Mouse (Mus musculus) bone marrow macrophage, adult 2 months (primary cell): Measurements from ENCODE around the gene Gm49325.

ENCODE experiments used
- CTCF ChIP-seq: IDR thresholded peaks from 2 replicates; pipeline ENCODE4 v1.5.1; 2012; ENCODE audit warnings: low read depth, mild to moderate bottlenecking, low read length, moderate library complexity
- POLR2A ChIP-seq: IDR thresholded peaks from 2 replicates; pipeline ENCODE4 v1.6.1; 2012; ENCODE audit warnings: mild to moderate bottlenecking, low read depth, low read length, borderline replicate concordance

DNA sequence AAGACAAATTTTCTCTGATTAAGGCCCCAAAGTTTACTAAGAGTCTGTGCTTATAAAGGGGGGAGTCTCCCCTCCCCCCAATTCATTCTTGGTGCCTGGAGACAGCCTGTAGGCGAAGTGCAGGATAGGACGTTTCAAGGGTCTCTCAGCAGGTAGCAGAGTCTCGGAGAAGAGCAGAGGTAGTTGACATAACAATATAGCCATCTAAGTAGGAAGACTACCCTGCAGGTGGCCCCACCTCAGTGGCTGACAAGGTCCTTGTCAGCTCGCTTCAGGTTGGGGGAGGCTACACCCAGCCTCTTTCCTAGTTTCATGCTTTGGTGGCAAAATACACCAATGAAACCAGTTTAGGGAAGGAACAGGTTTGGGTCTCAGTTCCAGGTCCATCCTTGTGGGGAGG lies 3.0 kb upstream of the Gm49325 start:
- TF ChIP-seq POLR2A (no peak), CTCF (no peak)
